Mouse (Mus musculus): ENCODE data around the gene Wdfy4.

Gene Wdfy4

DNA sequence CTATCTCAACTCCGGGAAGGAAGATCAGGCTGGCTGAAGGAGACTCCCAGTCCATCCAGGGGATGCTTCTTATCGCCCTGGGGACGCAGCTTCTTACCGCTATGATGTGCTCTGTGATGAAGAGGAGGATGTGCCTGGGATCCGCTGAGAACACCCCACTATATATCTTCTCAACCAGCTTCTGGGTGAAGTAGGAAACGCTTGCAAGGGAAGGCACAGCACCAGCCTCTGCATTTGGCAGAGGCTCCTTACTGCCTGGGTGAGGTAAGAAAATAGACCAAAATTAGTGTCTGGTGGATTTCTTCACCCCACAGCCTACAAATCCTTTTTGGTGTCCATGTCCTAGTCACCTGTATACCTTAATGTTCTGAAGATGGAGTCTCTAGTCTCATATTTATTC is 107.2 kb downstream of the Wdfy4 start:
- DNase-seq (ENCODE audit: low read depth) = no peak

DNA sequence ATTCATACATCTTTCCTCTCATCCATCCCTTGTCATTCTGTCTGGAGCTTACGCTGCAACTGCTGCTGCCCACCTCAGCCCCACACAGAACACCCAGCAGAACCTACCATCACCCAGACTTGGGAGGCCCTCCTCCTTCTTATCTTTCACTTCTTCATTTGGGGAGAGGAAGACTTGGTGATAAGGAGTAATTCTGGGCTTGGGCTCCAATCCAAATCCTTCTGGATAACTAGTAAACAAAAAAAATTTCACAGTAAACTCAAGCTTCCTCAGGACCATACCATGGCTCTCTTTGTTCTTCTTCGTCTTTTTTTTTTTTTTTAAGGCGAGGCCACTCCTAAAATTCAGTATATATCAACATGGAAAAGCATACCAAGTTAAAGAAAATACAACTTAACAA is 112.0 kb downstream of the Wdfy4 start:
- no peak for DNase-seq (ENCODE audit: low read depth)

DNA sequence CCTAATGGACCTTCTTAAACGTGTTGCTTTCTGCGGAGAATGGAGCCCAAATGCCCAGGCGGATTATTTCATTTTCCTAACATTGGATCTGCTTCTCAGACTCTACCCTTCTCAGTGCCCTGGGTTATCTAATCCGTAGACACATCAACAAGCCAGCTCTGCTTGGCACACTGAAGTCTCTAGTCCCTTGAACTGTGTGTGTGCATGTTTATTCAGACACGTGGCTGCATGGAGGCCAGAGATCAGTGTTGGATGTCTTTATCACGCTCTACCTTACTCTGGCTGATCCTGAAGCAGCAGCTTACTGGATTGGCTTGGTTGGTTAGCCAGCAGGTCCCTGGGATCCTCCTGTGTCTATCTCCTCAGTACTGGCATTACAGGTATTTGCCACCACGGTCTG is 113.0 kb downstream of the Wdfy4 start:
- no peak for DNase-seq (ENCODE audit: low read depth)

- no peak for DNase-seq (ENCODE audit: low read depth)
Measured at GRCm38 (mm10) chr14:33067676-33068075, 117.6 kb downstream of the Wdfy4 start.

GRCm38 (mm10) chr14:33062996-33063395 is 122.3 kb downstream of the Wdfy4 start:
- DNase-seq (ENCODE audit: low read depth) = no peak

GRCm38 (mm10) chr14:33058881-33059660 is 126.2 kb downstream of the Wdfy4 start:
- DNase-seq (ENCODE audit: low read depth) = no peak

- DNase-seq (ENCODE audit: low read depth) = no peak
Measured at GRCm38 (mm10) chr14:33053441-33053840, 131.9 kb downstream of the Wdfy4 start.

GRCm38 (mm10) chr14:33045217-33045616 is 140.1 kb downstream of the Wdfy4 start:
- no peak for DNase-seq (ENCODE audit: low read depth)

DNA sequence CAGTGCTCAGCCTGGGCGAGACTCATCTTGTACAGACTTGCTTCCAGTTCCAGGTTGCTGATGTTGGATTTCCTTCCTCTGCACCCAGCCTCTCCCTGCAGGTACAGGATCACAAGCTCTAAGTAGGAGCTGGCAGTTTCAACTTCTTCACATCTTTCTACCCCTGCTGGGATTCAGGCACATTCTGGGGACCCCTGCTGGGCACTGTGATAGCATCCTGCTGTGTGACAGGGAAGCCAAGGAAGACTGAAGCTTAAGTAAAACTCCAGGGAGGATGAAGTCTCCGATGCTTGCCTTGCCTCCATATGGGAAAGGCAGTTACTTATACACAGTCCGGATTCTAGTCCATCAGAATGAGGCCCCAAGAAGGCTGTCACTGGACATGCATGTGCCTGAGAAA is 148.5 kb downstream of the Wdfy4 start:
- DNase-seq (ENCODE audit: low read depth) = no peak

DNA sequence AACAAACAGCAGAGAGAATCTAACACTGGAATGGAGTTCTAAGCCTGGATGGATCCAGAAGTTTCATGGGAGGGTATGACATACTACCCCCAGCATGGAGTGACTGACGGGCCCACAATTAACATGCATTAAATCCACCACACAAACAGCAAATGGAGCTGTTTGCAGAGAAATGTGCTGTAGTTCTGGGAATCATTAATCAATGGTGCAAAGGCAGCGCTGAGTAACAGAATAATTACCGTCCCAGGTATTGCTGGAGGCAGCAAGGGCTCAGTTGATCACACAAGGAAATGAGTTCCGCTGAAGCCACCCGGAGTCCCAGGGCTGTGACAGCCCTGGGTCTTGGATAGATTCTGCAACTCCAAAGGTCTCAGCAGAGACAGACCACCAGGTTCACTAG is 149.9 kb downstream of the Wdfy4 start:
- DNase-seq (ENCODE audit: low read depth) = no peak

- no peak for DNase-seq (ENCODE audit: low read depth)
Measured at GRCm38 (mm10) chr14:33033424-33033823, 151.9 kb downstream of the Wdfy4 start.

- DNase-seq (ENCODE audit: low read depth) = no peak
Measured at GRCm38 (mm10) chr14:33030849-33031248, 154.5 kb downstream of the Wdfy4 start.

GRCm38 (mm10) chr14:33019606-33020005 is 165.7 kb downstream of the Wdfy4 start:
- DNase-seq (ENCODE audit: low read depth) = no peak

GRCm38 (mm10) chr14:33019050-33019449 is 166.3 kb downstream of the Wdfy4 start:
- DNase-seq (ENCODE audit: low read depth) = no peak

- DNase-seq (ENCODE audit: low read depth) = no peak
Measured at GRCm38 (mm10) chr14:33007638-33008037, 177.7 kb downstream of the Wdfy4 start.

GRCm38 (mm10) chr14:33005114-33005513 is 180.2 kb downstream of the Wdfy4 start:
- no peak for DNase-seq (ENCODE audit: low read depth)

- DNase-seq (ENCODE audit: low read depth) = no peak
Measured at GRCm38 (mm10) chr14:33000112-33000979, 185.0 kb downstream of the Wdfy4 start.

- no peak for DNase-seq (ENCODE audit: low read depth)
Measured at GRCm38 (mm10) chr14:32999511-32999910, 185.8 kb downstream of the Wdfy4 start.

DNA sequence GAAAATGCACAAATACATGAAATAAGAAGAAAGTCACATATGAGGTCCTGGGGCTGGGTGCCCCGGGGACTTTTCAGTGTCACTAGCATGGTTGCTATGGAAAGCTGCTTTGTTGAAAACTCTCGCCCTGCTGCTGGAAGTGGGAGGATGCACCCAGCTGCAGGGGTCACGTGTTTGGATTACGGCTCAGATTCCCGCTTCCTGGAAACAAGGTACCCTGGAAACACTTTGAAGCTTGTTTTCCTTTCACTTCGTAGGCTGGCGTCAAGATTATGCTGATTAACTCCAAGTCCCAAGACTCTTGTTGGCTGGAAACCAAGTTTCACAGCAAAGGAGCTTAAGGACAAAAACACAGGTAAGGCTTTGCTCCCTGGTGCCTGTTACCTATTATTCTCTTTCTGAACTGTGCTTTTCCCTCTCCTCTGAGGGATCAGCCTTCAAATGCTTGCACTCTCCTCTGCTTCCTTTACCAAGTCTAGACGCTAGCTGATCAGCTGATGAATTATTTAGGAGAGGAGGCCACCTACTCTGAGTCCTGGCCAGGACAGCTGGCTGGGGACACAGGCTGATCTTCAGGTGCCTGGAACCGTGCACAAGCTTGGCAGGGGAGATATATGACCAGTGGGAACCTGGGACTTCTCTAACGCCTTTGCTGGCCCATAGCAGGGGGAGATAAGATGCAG is 190.2 kb downstream of the Wdfy4 start:
- DNase-seq (ENCODE audit: low read depth) = no peak

GRCm38 (mm10) chr14:32991082-32991481 is 194.2 kb downstream of the Wdfy4 start, which contains the start of gene Lrrc18:
TSS of gene Lrrc18 (plus strand) at chr14:32991382.
- no peak for DNase-seq (ENCODE audit: low read depth)

DNA sequence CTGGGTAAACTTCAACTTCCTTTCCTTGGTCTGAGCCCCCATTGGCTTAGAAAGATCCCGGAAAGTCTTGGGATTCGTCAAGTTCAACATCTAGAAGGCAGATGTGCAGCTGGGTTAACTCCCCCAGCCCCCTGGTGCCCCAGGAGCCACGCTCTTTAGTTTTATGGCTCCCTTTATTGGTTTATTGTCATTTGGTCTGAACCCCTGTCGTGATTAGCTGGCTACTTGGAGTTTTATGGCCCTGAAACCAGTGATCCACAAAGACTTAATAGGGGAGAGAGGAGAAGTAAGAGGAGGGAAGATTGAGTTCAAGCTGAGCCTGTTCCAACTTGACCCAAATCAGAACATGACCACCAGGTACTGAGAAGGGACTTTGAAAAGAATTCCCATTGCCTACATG is 198.6 kb downstream of the Wdfy4 start:
- DNase-seq (ENCODE audit: low read depth) = no peak

GRCm38 (mm10) chr14:32984176-32984738 is 201.1 kb downstream of the Wdfy4 start:
- DNase-seq (ENCODE audit: low read depth) = no peak
